Mouse (Mus musculus) hindbrain, embryonic 12.5 days (tissue): ENCODE measurements around the gene Scin. TPM values are rescaled to one million over a fixed set of nuclear protein-coding genes. Genes with fewer than 3 reads are reported as not detected.
"Not testable (repeated sequence)": the region's sequence is repeated elsewhere in the genome, so short reads cannot be mapped to it uniquely, and the experiment has no call there.

Source experiments
- ATAC-seq: fragments of 200-750 bp; cut with Nextera tagmentation; 2 replicates; pipeline ENCODE4 v1.8.0; 2017; ENCODE audit warnings: moderate TSS enrichment; ENCODE audit not compliant: low FRiP score
- H3K27ac ChIP-seq: fragments of 300-500 bp; sonication (generic); 2 replicates; pipeline ENCODE4 v1.5.1; 2016; ENCODE audit warnings: mild to moderate bottlenecking
- H3K27me3 ChIP-seq: fragments of 300-500 bp; sonication (generic); 2 replicates; pipeline ENCODE4 v1.6.1; 2016; ENCODE audit warnings: mild to moderate bottlenecking
- H3K36me3 ChIP-seq: fragments of 300-500 bp; sonication (generic); 2 replicates; pipeline ENCODE4 v1.6.1; 2016; ENCODE audit warnings: mild to moderate bottlenecking
- H3K4me1 ChIP-seq: fragments of 300-500 bp; sonication (generic); 2 replicates; pipeline ENCODE4 v1.6.1; 2016
- H3K4me2 ChIP-seq: fragments of 300-500 bp; sonication (generic); replicated peaks from 2 replicates; pipeline ENCODE4 v1.6.1; 2016; ENCODE audit warnings: mild to moderate bottlenecking
- H3K4me3 ChIP-seq: fragments of 300-500 bp; sonication (generic); 2 replicates; pipeline ENCODE4 v1.5.1; 2016; ENCODE audit warnings: mild to moderate bottlenecking
- H3K9ac ChIP-seq: fragments of 300-500 bp; sonication (generic); 2 replicates; pipeline ENCODE4 v1.6.1; 2016; ENCODE audit warnings: mild to moderate bottlenecking, moderate library complexity
- H3K9me3 ChIP-seq: fragments of 300-500 bp; sonication (generic); replicated peaks from 2 replicates; pipeline ENCODE4 v1.6.1; 2016; ENCODE audit warnings: mild to moderate bottlenecking
- WGBS: fragments of 180-500 bp; shearing (Covaris S2); methylation state at CpG from one replicate; pipeline ENCODE4 v1.1.7; 2016; 5-methylcytosine and 5-hydroxymethylcytosine counted together
- polyA plus RNA-seq: library from polyadenylated mRNA; unstranded; fragments of >200 nt; fragmentation: Nextera tagmentation; extraction: Ambion mirVana; gene quantifications from 2 replicates; pipeline ENCODE4 v1.2.1, GENCODE M21; 2016

The Scin gene
- polyA plus RNA-seq = 0.83 and 3.5 TPM in 2 replicates

DNA sequence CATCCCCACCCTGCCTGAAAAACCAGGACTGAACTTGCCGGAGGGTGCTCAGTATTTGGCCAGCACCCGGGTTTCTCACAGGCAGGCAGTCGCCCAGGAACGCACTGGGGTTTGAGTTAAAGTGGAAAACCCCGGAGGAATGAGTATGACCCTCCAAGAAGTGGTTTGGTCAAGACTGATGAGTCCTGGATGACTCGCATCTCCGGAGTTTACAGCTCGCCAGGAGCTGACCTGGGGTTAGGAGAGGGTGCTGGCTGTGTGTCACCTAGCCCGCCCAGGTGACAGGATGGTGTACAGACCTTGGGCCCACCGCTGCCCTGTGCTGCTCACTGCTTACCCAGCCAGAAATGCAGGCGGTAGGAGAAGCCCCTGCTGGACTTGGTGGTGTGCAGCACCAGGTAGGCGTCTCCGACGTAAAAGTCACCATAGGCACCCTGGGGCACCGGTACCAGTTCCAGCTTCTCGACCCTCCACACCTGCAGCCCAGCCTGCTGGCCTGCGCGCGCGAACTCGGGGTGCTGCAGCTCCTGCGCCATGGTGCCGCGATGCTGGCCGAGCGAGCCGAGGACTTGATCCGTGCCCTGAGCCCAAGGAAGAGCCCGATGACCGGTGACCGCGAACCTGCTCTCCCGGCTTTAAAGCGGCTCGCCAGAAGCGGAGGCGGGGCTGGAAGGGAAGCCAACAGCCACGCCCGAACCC is at the start of gene Scin:
Gene Scin (minus strand): TSS at position 656 of the 699 bp plus-strand sequence.
- Histone ChIP-seq H3K9ac (0 out of 2 replicates have a peak within 1 kb of the TSS, but pooled peaks have one; percentile 35), H3K4me1 (peaks cover 13% of the 10 kb centered on the region; the same call in 1 of the 2 replicates), H3K4me2 (peak within 1 kb of the TSS; percentile 58), H3K27me3 (peaks cover 32% of the 10 kb centered on the region), H3K9me3 (no peaks in the 10 kb centered on the region), H3K36me3 (no peaks in the 10 kb centered on the region), H3K27ac (no peak within 1 kb of the TSS), H3K4me3 (peak within 1 kb of the TSS; percentile 38)
- peak; percentile 70 for ATAC-seq
- WGBS = 2% methylated on average over 39 of the region's 39 CpGs

DNA sequence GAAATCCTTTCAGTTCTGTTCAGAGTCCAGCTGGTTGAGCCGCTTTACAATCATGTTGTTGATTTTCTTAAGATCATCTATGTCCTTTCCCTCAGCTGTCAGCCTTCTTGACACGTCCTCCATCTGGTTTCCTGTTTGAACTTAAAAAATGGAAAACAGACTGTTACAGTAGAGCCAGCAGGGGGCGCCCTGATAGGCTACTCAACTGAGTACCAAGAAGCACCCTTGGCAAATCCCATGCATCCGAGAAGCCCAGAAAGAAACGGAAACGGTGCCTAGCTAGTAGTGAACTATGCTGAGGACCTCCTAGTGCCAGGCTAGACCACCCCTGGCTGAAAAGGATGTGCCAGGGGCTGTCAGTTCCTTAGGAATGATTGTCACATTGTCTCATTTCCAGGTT is 43.1 kb upstream of the Scin start:
- Histone ChIP-seq H3K27me3 (no peaks in the 10 kb centered on the region), H3K9me3 (no peaks in the 10 kb centered on the region; the same call in 1 of the 2 replicates), H3K9ac (no peak overlapping the region), H3K4me2 (no peak overlapping the region), H3K36me3 (no peaks in the 10 kb centered on the region), H3K27ac (no peak overlapping the region), H3K4me3 (no peak overlapping the region), H3K4me1 (no peaks in the 10 kb centered on the region)
- 67% methylated on average over 6 of the region's 6 CpGs for WGBS
- no peak for ATAC-seq

DNA sequence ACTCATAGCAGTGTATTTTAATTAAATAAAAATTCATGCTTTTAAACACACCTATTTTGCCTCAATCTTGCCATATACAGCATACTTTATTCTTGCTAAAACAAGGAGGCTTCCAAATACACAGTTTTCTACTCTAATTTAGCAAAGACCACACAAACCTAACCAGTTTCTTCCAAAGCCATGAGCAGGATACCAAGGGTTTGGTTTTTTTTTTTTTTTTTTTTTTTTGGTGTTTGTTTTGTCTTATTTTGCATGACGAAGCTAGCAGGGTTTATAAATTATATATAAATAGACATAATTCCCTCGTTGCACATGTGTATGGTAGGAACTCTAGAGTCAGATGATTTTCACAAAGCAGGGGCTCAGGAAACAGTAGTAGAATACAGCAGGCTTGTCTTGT is 42.1 kb upstream of the Scin start:
- H3K4me1 ChIP-seq = no peaks in the 10 kb centered on the region
- no peaks in the 10 kb centered on the region for H3K36me3 ChIP-seq
- WGBS = 88% methylated on average over 2 of the region's 2 CpGs
- no peak overlapping the region for H3K9ac ChIP-seq
- no peaks in the 10 kb centered on the region for H3K27me3 ChIP-seq
- no peaks in the 10 kb centered on the region; the same call in 1 of the 2 replicates for H3K9me3 ChIP-seq
- no peak overlapping the region for H3K27ac ChIP-seq
- ATAC-seq = no peak
- H3K4me2 ChIP-seq = no peak overlapping the region
- no peak overlapping the region for H3K4me3 ChIP-seq

DNA sequence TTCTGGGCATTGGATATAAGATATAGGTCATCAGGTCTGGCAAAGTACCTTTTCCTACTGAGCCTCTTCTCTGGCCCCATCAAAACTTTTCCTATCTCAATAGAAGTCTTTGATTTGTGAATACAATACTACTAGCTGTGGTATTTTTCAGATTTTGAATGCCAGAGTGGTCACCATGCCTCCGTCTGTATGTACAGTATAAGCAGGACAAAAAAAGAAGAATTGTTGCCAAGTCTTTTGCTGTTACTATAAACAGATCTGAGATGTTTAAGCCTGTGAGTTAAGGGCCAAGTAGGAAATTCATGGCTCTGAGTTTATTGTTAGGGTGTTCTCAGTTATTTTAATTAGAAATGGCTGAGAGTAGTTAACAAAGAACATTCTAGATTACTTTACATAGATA is 41.1 kb upstream of the Scin start:
- not testable (repeated sequence) for H3K4me2 ChIP-seq, H3K9ac ChIP-seq, H3K36me3 ChIP-seq, H3K27ac ChIP-seq, ATAC-seq, H3K4me1 ChIP-seq, H3K4me3 ChIP-seq, H3K27me3 ChIP-seq, H3K9me3 ChIP-seq
- 71% methylated on average over 1 of the region's 1 CpGs for WGBS

DNA sequence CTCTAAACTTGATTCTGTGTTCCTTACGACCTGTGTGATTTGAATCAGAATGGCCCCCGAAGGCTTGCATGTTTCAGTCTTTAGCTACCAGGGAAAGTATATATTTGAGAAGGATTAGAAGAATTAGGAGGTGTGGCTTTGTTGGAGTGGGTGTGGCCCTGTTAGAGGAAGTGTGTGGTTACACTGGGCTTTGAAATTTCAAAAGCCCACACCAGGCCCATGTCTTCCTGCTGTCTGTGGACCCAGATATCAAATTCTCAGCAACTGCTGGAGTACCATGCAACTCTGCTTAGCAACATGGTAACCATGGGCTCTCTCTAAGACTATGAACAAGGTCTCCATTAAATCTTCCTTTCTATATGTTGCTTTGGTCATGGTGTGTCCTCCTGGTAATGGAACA is 37.6 kb upstream of the Scin start:
- H3K4me1 ChIP-seq = no peaks in the 10 kb centered on the region
- no peaks in the 10 kb centered on the region for H3K27me3 ChIP-seq
- H3K4me3 ChIP-seq = no peak overlapping the region
- H3K9ac ChIP-seq = no peak overlapping the region
- H3K27ac ChIP-seq = no peak overlapping the region
- H3K36me3 ChIP-seq = no peaks in the 10 kb centered on the region
- no peak for ATAC-seq
- 90% methylated on average over 2 of the region's 2 CpGs for WGBS
- no peaks in the 10 kb centered on the region for H3K9me3 ChIP-seq
- no peak overlapping the region for H3K4me2 ChIP-seq

DNA sequence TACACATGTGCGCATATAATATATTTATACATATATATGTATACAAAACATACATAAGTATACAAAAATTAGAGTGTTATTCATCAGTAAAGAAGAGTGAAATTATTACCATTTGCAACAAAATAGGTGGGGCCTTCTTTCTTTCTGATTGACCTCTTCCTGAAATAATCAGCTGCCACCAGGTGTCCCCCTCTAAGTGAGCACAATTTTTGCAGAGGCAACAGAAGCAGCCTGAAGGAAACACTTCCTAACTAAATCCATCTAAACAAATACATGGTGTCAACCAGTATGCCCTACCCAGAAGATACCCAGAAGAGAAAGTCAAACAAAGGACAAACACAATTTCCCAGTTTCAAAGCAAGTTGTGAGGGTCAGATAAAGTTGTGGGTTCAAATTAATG is 35.6 kb upstream of the Scin start:
- Histone ChIP-seq H3K9me3 (no peaks in the 10 kb centered on the region), H3K27ac (no peak overlapping the region), H3K9ac (no peak overlapping the region), H3K4me2 (no peak overlapping the region), H3K36me3 (no peaks in the 10 kb centered on the region), H3K27me3 (no peaks in the 10 kb centered on the region), H3K4me1 (no peaks in the 10 kb centered on the region), H3K4me3 (no peak overlapping the region)
- ATAC-seq = no peak
- WGBS = 100% methylated on average over 1 of the region's 1 CpGs

DNA sequence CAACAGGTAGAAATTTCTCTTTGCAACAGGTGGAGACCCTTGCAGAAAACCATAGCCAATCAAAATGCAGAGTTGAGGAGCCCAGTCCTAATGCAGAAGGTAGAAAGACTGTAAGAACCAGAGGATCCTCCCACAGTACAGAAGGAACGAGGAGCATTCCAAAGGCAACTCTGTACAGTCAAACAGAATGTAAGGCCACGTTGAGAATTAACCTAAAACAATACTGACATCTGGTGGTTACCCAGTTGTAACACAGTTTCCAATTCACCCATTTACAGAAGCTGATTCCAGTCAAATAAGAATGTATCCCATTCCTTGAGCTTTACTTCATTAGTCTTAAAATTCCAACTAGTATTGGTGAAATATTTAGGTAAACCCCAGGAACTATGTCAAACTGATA is 30.6 kb upstream of the Scin start:
- H3K9me3 ChIP-seq = no peaks in the 10 kb centered on the region
- H3K4me3 ChIP-seq = no peak overlapping the region
- H3K4me2 ChIP-seq = no peak overlapping the region
- H3K27ac ChIP-seq = no peak overlapping the region
- H3K9ac ChIP-seq = no peak overlapping the region
- no peaks in the 10 kb centered on the region for H3K4me1 ChIP-seq
- no peaks in the 10 kb centered on the region for H3K36me3 ChIP-seq
- ATAC-seq = peak; percentile 54
- WGBS = 16% methylated on average over 2 of the region's 2 CpGs
- H3K27me3 ChIP-seq = no peaks in the 10 kb centered on the region

DNA sequence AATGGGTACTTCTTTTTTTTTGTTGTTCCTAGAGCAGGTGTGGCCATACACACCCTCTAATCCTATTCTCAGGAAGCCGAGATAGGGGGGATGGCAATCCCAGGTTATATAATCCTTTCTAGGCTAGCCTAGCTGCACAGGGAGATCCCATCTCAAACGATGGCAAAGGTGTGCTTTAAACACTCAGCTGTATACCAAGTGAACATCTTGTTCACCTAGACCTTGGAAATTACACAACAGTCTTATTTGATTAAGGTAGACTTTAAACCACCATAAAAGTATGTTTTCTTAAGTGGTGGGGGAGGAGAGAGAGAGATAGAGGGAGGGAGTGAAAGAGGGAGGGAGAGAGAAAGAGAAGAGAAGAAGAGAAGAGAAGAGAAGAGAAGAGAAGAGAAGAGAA is 26.7 kb upstream of the Scin start:
- Histone ChIP-seq H3K9me3 (no peaks in the 10 kb centered on the region), H3K36me3 (no peaks in the 10 kb centered on the region), H3K4me2 (no peak overlapping the region), H3K4me1 (no peaks in the 10 kb centered on the region), H3K27ac (no peak overlapping the region), H3K4me3 (no peak overlapping the region), H3K27me3 (no peaks in the 10 kb centered on the region), H3K9ac (no peak overlapping the region)
- WGBS = 81% methylated on average over 2 of the region's 2 CpGs
- ATAC-seq = no peak

DNA sequence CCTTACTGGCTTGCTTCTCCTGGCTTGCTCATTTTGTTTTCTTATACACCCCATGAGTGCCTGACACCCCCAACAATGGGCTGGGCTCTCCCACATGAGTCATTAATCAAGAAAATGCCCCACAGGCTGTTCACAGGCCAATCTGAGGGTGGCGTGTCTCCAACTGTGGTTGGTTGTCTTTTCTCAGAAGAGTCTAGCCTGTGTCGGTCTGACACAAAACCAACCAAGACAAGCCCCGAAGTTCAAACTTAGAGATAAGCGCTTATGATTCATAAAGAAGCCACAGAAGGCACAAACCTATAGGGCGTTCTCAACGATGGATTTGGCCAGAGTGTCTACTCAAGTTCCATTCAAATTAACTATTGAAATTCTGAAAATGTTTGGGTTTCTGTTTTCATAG is 20.2 kb upstream of the Scin start:
- Histone ChIP-seq H3K27ac (no peak overlapping the region), H3K9ac (no peak overlapping the region), H3K4me3 (no peak overlapping the region), H3K27me3 (no peaks in the 10 kb centered on the region), H3K4me2 (no peak overlapping the region), H3K36me3 (no peaks in the 10 kb centered on the region), H3K4me1 (no peaks in the 10 kb centered on the region), H3K9me3 (no peaks in the 10 kb centered on the region)
- 92% methylated on average over 6 of the region's 6 CpGs for WGBS
- ATAC-seq = no peak

DNA sequence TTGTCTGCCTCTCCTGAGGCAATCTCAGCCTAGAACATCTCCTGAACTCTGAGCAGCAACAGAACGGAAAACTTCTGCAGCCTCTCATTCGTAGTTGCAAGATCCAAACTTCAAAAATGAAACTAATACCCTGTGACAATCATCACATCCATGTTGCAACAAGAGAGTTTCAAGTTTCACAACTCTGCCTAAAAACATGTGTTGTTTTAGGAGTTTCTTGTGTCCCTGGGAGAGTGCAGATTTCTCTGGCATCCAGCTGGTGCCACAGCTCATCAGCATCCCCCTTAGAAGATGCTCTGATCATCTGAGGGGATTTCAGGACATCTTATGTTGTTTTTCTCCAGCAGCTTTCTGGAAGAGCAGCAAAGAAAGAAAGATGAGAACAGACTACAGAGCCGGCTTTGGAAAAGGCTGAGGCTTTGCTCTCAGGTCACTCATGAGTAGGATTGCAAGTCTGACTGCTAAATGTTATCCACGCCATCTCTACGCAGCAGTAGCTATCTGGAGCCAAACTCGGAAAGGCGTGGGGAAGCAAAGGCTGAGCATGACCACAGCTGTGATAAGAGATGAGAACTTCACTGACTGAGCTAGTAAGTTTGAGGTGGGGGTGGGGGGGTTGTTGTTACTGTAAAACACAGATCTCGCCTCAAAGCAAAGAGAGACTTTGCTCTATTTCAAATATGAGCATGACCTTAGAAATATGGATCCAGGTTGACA is 18.5 kb upstream of the Scin start:
- 80% methylated on average over 8 of the region's 8 CpGs for WGBS
- ATAC-seq = no peak
- no peaks in the 10 kb centered on the region for H3K36me3 ChIP-seq
- no peak overlapping the region for H3K4me3 ChIP-seq
- no peak overlapping the region for H3K27ac ChIP-seq
- no peaks in the 10 kb centered on the region for H3K9me3 ChIP-seq
- H3K9ac ChIP-seq = no peak overlapping the region
- no peaks in the 10 kb centered on the region for H3K27me3 ChIP-seq
- H3K4me2 ChIP-seq = no peak overlapping the region
- no peaks in the 10 kb centered on the region for H3K4me1 ChIP-seq

DNA sequence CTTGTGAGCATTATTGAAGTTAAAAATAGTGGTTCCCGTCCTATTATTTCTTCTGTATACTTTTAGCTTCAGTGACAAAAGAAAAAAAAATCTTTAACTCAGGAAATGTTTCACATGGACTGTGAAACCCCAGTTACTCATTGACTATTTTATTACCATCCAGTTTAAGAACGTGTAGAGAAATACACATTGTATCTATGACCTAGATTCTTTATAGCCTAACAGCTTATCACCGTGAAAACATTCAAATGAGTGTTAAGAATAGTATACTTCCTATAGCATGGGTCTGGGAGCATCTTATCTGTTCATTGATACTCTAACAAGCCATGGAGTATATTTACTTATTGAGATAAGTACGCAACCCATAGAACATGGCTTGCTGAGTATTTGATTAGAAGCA is 13.3 kb upstream of the Scin start:
- Histone ChIP-seq H3K36me3 (no peaks in the 10 kb centered on the region), H3K27me3 (no peaks in the 10 kb centered on the region), H3K9ac (no peak overlapping the region), H3K4me1 (no peaks in the 10 kb centered on the region), H3K27ac (no peak overlapping the region), H3K9me3 (no peaks in the 10 kb centered on the region), H3K4me2 (no peak overlapping the region), H3K4me3 (no peak overlapping the region)
- no peak for ATAC-seq
- WGBS = 81% methylated on average over 4 of the region's 4 CpGs

DNA sequence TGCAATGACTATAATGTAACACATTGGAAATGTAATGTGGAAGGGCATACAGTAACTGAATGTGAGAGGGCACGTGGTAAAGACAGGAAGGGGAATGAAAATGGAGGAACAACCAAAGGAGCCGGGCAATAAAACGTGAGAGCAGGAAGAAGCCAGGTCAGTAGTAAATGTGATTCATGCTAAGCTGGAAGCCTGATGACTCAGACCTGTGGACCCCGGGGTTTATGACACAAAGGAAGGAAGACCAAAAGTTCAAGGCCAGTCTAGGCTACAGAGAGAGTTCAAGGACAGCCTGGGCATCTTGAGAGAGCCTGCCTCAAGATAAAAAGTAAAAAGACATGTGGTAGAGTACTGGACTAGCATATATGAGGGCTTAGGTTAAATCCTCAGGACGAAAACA is 12.5 kb upstream of the Scin start:
- H3K27me3 ChIP-seq = no peaks in the 10 kb centered on the region
- H3K4me1 ChIP-seq = no peaks in the 10 kb centered on the region
- H3K27ac ChIP-seq = no peak overlapping the region

DNA sequence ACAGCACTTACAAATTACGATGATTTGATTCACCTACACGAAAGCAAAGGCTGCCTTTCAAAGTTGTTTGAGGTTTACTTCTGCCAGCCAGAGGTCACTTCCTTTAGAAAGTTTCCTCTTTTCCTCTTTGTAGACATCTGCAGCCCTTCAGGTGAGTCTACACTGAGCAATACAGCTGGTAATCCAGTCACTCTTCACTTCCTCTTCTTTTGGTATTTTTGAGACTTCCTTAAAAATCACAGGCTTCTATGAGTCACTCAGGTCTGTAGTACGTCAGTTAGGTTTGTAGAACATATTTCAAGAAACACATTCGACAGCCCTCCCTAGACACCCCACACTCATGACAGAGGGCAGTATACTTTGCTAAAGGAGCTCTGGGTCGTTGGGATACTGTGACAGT is 6.7 kb upstream of the Scin start:
- no peak overlapping the region for H3K4me3 ChIP-seq
- H3K4me2 ChIP-seq = no peak overlapping the region
- no peak overlapping the region for H3K9ac ChIP-seq
- H3K27me3 ChIP-seq = no peaks in the 10 kb centered on the region
- 89% methylated on average over 5 of the region's 5 CpGs for WGBS
- no peaks in the 10 kb centered on the region for H3K36me3 ChIP-seq
- no peaks in the 10 kb centered on the region for H3K4me1 ChIP-seq
- no peaks in the 10 kb centered on the region for H3K9me3 ChIP-seq
- no peak overlapping the region for H3K27ac ChIP-seq
- no peak for ATAC-seq

More for the DNA sequence above, 12.5 kb upstream of the Scin start:
- H3K4me2 ChIP-seq = no peak overlapping the region
- no peak overlapping the region for H3K9ac ChIP-seq
- H3K4me3 ChIP-seq = no peak overlapping the region
- no peaks in the 10 kb centered on the region for H3K36me3 ChIP-seq
- WGBS = 87% methylated on average over 5 of the region's 5 CpGs
- no peaks in the 10 kb centered on the region for H3K9me3 ChIP-seq
- ATAC-seq = no peak
